ENCODE assay signal across 8 mouse cellular contexts in genomic region chr17:56626754-56627470, GRCm38 (mm10). TPM values are rescaled to one million over a fixed set of nuclear protein-coding genes. Genes with fewer than 3 reads are reported as not detected.
A peak's percentile ranks its signal among the peaks of the same experiment; 100 is the strongest.
DNase-seq lines count a peak whose midpoint lies in the region; ATAC-seq lines count a peak whose summit lies in the region.

Gene Lonp1, minus strand, starts transcription at chr17:56626887.

- no peaks in the 10 kb centered on the region for H3K27me3 ChIP-seq in hindbrain, embryonic 15.5 days

- ATAC-seq in hindbrain, embryonic 15.5 days (ENCODE audit: low FRiP score, low read depth): peak; percentile 93

- WGBS in hindbrain, embryonic 15.5 days: under 1% methylated on average over 48 of the region's 51 CpGs

- peaks cover 33% of the 10 kb centered on the region for H3K4me1 ChIP-seq in hindbrain, embryonic 15.5 days (replicated peaks)

- peak within 1 kb of the TSS; percentile 84 for H3K27ac ChIP-seq in hindbrain, embryonic 15.5 days (replicated peaks)

- H3K9me3 ChIP-seq in hindbrain, embryonic 15.5 days: no peaks in the 10 kb centered on the region

- peak within 1 kb of the TSS; percentile 89 for H3K4me3 ChIP-seq in hindbrain, embryonic 15.5 days

- peak within 1 kb of the TSS; percentile 87 for H3K4me2 ChIP-seq in hindbrain, embryonic 15.5 days

- peak within 1 kb of the TSS; percentile 78 for H3K9ac ChIP-seq in hindbrain, embryonic 15.5 days

- peak; percentile 98 for DNase-seq in R1 (ENCODE audit: low read depth, low spot score)
- DNase-seq in cerebellum, postnatal 25 days: peak; percentile 97 to 99
- DNase-seq in frontal cortex, postnatal 36 days (ENCODE audit: low spot score in 2 of 2): peak; percentile 93 to 98
- DNase-seq in left cerebral cortex, adult 11 months (ENCODE audit: low spot score): peak; percentile 94
- DNase-seq in lung, postnatal 4 days: peak; percentile 96 to 97
- peak; percentile 96 for DNase-seq in retina, postnatal 7 days (ENCODE audit: low read depth, low spot score)
- peak; percentile 86 for DNase-seq in urinary bladder, adult 2 months (ENCODE audit: low spot score)

- peaks cover 16% of the 10 kb centered on the region for H3K36me3 ChIP-seq in hindbrain, embryonic 15.5 days

RNA-seq across cellular contexts. Expression of gene Lonp1, which starts in this region (rescaled TPM):
- polyA plus RNA-seq in hindbrain, embryonic 15.5 days (2015; fragmentation: Nextera tagmentation; extraction: Ambion mirVana): 44.2 and 49.2 TPM in 2 replicates
- 61.4 and 64.6 TPM in 2 replicates for polyA plus RNA-seq in urinary bladder, adult 2 months (2012; rRNA removed)

Comparison
In these comparisons a context has a peak if more than half of its experiments do, and no peak if none do; other contexts are left out.
1. Peak in every context shown above with its lines: DNase-seq, ATAC-seq, H3K4me3 ChIP-seq and H3K27ac ChIP-seq.